Mouse (Mus musculus) skeletal muscle tissue, adult 2 months (tissue): Measurements from ENCODE around the gene Pex11a.
"Not testable (repeated sequence)": the region's sequence is repeated elsewhere in the genome, so short reads cannot be mapped to it uniquely, and the experiment has no call there.

Experiments
- DNase-seq: peaks from one replicate; pipeline ENCODE4 v3.0.0-alpha.2; 2012; ENCODE audit warnings: low read depth, low spot score

Gene Pex11a

DNA sequence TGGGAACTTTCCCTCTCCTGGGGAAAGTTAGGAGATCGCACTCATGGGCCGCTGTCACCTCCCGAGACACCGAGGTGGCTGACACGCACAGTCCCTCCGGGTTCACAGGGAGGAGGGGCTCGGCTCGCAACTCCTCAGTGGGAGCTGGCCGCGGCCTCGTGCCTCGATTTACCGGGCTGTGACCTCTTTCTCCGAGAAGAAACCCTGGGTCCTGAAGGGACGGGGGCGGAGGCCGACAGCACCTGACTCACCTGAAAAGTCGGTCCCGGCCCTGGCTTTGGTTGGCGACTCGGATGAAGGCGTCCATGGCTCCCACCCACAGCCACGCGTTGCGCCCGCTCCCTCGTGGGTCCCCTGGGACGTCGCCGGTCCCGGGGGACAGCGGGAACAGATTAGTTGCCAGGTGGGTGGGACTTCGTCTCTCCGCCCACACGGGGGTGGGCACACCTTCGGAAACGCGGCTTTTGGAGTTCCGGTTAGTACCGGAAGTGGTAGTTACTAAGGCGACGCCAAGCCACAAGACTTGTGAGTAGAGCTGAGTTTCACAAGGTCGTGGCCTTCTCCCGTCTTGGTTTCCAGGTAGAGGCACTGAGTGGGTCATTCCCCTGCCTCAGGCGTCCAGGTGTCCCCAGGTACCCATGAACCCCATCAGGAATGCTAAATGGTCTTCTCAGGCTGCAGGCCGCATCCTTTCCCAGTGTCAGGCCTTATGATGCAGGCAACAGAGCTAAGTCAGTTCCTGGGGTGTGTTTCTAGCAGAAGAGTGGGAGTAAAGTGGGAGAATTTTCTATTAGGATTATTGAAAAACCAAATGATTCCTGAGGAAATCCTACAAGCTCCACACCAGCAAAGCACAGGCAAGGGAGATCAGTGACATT is at the start of gene Pex11a, which contains the start of gene Wdr93:
TSS of gene Pex11a (minus strand) at position 473 of the 878 bp plus-strand sequence.
TSS of gene Wdr93 (plus strand) at position 505 of the 878 bp plus-strand sequence.
- peak; percentile 76 for DNase-seq

DNA sequence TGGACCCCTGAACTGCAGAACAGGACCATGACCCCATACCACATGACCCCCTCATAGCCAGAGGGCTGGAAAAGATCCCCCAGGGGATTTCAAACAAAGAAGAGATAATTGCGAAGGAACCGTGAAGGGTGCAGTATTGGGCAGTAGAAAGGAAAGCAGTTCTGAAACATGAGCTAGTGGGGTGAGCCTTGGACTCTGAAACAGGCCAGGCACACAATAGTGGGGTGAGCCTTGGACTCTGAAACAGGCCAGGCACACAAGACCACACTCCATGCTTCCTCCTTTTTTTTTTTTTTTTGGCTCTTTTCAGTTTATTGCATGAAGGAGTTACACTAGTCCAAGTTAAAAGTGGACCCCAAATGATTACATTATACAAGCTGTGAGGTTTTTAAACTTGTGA is 46.9 kb upstream of the Pex11a start:
- not testable (repeated sequence) for DNase-seq

DNA sequence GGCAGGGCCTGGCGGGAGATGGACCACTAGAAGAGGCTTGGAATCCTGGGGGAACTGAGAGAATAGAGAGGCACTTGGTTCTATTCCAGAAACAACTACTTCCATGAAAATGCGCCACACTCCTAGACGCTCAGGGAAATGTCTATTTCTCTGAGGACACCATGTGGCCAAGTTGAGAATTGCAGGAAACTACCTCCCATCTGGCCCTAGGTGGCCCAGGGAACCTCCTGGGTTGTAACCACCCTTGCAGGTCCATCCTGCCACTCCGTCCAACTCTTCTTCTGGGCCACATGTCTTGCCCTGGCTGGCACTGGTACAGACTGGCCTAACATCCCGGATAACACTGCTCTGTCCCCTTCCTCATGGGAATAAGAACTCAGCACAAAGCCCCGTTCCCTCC is 43.4 kb upstream of the Pex11a start:
- DNase-seq, result peak; percentile 37

DNA sequence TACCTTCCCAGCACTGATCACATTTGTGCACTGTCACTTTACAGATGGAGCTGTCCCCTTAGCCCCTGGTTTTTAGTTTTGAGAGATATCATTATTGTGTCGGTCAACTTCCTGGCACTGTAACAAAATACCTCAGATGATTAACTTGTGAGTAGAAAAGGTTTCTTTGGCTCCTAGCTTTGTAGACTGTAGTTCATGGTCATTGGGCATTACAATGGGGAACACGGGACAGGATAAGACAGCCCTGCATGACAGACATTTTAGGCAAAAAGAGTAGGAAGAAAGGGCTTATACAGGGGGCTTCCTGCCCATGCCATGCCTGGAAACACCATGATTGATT is 39.6 kb upstream of the Pex11a start:
- no peak for DNase-seq

DNA sequence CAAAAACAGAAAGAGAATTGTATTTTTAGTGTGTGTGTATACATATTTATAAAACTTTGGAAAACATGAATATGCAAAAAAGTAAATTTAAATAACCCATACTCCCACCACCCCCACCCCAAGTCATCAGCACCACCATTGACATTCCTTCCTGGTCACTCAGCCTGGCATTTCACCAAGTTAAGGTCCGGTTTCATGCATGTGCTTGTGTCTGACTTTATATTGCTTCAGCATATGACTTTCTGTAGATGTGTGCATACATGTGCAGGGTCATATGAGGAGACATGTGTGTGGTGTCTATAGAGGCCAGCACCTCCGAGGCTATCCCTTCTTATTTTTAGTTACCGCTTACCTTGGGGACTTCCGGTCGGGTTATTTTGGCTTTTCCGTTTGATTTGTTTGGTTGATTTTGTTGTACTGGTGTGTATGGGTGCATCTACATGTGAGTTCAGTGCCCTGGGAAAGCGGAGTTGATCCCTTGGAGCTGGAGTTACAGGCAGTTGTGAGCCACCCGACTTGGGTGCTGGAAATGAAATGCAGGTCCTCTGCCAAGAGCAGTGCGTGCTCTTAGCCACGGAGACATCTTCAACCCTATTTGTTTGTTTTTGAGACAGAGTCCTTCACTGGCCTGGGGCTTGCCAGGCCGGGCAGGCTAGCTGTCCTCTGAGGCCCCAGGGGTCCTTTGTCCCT is 39.0 kb upstream of the Pex11a start:
- DNase-seq, result no peak

DNA sequence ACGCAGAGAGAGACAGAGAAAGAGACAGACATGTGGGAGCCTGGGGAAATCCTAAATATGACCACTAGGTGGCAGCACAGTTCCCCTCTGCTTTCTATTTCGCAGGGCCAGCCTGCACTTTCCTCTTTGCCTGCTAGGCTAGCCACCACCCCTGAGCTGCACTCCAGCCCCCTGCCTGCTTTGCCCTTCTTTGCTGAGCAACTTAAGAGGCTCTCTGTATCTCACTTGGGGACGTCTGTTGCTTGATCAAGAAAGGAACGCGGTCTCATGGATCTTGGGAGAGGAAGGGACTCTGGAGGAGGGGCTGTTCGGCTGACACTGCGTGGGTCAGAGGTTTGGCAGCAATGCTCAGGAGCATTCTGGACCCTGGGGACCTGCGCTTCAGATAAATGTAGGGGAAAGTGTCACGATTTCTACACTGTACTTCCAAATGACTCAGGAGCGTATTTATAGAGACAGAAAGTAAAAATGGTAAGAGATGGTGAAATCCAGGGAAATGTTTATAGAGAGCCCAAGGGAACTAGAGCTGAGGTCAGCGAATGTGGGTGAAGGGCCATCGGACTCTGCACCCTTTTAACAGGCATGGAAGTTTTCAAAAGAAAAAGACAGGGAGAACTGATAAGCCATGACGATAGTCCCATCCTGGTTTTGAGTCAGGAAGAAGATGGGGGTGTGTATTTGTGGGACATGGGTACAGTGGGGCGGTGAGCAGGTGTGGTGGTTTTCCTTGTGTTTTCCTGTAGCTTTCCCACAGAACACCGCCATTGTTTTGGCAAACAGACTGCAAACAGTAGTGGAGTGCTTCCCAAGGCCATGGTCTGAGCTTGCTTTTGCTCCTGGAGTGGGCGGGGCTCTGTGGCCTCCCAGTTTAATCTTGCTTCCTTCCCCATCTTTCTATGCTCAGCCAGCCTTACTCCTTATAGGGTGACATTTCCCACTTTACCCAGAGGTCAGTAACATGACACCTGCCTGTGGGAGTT is 38.0 kb upstream of the Pex11a start:
- peak; percentile 66 for DNase-seq

DNA sequence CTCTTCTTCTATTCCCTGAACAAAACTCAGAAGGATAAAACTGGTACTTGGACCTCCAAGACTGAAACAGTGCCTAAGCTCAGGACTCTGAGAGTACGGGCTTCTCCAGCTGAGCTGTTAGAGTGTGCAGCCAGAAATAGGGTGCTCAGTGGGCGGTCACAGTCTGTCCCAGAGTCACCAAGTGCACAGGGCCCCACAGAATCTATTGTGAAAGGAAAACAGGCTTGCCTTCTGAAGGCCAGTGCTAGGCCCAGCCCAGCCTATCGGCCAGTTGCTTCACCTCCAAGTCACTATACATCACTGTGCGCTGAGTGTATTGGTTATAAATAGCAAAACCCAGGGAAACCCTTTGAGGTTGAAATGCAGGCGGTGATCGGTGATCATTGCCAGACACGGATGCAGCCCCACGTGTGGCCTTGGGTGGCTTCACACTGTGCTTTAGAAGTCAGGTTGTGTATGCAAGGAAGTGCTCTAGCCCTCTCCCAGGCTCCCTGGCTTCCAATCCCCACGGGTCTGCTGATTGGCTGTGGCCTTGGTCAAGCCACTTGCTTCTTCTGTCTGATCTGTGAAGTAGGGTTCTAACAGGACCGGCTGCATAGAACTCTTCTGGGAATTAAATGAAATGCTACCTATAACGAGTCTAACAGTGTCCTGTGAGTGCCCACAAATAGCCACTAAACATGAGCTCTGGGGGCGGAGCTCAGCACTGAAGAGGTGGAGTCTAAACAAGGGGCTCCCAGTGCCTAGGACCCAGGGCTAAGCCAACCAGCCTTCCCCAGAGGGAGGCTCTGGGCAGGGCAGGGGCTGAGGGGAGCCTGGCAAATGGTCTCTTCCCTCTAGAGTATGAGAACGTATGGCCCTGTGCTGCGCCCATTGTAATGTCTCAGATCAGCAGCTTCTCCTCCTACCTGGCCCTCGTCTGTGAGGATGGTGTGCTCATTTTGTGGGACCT is 28.9 kb upstream of the Pex11a start:
- no peak for DNase-seq

DNA sequence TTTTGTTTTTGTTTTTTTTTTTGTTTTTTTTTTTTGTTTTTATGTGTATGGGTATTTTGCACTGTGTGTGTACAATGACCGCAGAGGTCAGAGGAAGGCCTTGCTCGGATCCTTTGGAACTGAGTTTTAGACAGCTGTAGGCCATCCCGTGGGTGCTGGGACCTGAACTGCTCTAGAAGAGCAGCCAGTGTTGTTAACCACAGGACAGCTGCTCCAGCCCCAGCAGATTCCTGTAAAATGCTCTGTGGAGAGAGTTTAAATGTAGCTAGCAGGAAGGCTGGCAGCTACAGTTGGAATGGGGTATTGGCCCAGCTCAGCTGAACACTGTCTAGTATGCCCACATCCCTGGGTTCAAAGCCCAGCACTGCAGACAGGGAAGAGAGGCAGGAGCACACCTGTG is 26.7 kb upstream of the Pex11a start:
- no peak for DNase-seq

DNA sequence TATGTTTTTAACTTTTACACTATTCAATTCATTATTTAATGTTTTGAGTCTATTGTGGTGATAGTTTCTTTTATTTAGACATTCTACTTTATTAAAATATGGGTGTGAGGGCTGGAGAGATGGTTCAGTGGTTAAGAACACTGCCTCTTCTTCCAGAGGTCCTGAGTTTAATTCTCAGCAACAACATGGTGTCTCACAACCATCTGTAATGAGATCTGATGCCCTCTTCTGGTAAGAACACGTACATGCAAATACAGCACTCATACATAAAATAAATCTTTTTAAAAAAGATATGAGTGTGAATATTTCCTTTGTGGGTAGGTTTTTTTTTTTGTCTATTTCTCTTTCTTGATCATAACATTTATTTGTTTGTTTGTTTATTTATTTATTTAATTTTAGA is 23.1 kb upstream of the Pex11a start:
- no peak for DNase-seq

DNA sequence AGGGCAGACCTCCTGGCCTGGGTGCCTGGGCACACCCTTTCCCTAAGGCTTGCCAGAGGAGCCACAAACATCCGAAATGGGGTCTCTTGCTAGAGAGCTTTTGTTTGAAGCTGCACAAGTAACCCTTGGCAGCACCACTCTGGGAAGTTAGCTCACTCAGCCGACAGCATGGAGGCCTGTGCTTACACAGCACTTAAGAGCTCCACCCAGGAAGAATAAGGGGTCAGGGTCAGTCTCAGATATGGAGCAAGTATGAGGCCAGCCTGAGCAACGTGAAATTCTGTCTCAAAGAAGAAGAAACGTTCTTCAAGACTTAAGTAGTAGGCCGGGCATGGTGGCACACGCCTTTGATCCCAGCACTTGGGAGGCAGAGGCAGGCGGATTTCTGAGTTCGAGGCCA is 19.2 kb upstream of the Pex11a start:
- no peak for DNase-seq

DNA sequence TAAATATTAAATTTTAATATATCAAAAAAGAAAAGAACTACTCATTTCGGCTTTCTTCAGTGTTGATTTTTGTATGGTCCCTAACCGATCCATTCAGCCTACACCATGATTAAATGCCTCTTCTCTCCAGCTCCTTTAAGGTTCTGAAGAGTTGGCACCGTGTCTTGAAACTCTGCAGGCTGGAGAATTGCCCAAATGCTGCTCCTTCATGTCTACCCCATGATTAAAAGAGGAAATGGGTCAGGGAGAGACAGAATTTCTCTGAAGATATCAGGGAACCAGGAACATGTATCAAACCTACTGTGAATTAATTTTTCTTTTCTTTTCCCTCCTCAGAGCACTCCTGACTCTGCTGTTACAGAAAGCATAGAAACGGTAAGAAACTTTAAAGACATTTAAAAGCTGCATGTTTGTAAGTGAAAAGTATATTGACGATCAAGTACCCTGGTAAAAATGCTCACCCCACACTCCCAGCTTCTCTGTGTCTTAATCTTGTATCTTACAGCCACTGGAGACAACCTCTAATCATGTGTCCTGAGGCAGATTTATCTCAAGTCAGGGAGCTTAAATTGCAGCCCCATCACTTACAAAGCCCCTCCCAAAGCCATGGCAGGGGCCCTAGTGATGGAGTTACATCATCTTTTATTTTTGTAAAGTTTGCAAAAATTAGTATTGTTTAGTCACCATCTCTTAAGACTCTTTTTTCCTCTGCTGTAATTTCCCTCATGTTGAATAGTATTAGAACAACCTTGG is 18.4 kb upstream of the Pex11a start:
- no peak for DNase-seq

DNA sequence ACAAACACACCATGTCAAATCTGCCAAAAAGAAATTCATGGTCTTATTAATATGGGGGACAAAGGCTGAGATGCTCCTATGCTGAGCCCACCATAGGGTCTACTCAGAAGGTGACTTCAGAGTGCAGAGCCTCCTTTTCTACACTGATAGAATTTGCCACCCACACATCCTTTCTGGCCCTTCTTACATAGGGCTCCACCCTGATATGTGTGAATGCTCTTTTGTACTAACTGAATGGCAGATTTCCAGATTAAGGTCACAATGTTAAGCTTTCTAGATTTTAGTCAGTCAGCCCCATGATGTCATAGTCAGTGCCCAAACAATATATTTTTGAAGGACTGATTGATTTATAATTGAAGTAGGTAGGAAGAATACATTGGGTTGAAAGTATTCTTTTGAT is 16.8 kb upstream of the Pex11a start:
- DNase-seq, result no peak

DNA sequence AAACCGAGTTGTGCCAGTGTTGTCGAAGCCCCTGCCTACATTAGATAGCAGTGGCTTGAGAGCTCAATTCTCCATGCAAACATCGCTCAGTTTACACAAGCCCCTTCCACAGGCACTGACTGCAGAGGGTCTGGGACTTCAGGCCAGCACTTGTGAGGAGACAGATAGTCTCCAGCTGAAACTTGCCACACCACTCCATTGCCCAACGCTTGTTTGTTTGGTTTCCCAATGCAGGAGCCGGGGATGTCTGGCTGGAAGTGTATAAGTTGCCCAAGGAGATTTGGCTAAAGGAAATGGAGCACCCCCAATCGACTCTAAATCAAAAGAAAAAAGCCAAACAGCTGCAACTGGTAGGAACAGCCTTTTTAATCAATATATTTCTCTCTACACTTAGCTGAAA is 15.2 kb upstream of the Pex11a start:
- DNase-seq, result no peak

DNA sequence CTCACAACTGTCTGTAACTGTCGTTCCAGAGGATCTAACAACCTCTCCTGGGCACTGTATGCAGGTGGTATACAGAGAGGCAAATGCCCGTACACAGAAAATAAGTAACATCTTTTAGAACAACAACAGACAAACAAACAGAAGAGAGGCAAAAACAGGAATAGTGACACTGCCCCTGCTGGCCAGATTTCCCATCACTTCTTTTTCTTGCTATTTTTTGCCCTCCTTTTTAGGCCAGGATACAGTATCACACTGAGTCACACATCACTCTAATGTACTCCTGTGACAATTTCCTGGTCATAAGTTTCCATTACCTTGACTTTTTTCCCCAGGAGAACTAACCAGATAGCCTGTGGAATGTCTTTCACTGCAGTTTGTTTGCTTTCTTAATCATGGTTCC is 13.4 kb upstream of the Pex11a start:
- DNase-seq, result no peak

DNA sequence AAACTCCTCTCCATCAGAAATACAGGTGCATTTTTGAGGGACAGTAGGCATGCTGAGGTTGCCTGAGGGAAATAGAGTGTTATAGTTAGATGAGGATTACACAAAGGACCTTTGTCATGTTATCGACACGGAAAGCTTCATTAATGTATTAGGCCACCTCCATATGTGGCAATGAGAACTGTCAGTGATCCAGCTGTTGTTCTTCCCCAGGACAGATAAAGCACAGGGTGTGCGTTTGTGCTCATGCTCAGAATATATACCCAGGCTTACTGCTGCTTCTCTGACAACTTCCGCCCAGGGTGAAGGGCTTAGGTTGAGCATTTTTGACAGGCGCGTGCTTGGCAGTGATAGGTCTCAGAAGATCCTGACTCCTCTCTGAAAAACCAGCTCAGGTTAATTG is 6.6 kb upstream of the Pex11a start:
- DNase-seq, result no peak

DNA sequence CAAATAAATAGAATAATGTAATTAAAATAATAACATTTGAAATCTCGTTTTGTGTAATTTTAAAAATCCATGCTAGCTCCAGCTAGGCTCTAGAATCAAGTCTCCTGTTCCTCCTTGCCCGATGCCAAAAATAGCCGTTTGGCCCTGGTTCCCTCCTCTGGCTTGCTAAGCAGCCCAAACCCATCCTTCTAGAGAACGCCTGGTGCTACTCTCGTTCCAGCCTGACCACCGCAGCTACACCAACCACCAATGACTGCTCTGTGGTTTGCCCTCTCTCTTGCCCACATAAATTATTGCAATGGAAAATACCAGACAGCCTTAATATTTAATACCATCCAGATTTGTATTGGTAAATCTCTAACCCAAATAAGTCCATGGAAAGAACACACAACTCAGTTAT is 4.7 kb upstream of the Pex11a start:
- no peak for DNase-seq

DNA sequence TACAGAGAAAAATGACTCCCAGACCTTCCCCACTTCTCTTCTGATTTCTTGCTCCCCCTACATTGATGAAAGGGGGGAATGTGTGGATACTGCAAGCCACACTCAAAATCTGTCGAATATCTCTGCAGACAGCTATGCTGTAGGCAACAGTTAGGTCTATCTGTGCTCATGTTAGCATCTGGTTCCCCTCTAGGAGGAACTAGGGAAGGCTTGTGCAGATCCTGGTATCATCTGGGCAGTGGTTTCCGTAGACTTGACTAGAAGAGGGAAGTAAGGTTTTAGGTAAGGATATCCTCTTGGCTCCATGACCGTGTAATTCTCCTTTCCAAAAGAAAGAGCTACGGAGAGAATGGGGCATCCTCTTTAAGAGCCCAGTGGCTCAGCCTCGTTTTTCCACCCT is 1.7 kb upstream of the Pex11a start:
- DNase-seq, result no peak

DNA sequence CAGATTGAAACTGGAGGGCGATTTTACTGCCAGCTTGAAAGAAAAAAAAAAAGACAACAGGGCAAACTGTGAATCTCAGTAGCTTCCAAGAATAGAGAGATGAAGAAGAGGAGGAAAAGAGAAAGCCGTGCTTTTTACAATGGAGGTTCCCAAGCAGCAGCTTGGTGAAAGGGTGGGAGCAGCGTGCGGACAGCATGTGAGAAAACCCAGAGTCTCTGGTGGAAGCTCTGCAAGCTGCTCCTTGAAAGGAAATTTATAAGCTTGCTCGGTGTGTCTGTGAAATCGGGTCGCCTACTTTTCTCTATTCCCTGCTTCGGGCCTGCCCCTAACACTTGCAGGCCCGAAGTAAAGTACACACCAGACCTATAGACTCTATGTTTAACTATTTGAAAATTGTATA is 1.1 kb upstream of the Pex11a start:
- no peak for DNase-seq

DNA sequence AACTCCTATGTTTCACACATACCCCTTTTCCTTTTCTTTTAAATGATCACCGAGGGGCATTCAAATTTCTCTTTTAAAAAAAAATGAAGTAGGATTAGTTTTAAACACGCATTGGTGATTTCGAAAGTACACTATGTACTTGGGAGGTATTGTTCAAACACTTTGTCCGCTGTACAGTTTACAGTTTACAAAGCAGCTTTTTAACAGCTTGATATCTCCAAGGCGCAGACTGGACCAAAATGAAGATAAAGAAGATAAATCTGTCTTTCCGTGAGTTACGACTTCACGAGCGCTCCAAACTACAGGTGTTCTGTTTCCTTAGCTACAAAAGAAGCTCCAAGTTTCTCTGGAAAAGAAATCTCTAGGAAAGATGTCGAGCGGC is 663 bp downstream of the Pex11a start:
- no peak for DNase-seq

DNA sequence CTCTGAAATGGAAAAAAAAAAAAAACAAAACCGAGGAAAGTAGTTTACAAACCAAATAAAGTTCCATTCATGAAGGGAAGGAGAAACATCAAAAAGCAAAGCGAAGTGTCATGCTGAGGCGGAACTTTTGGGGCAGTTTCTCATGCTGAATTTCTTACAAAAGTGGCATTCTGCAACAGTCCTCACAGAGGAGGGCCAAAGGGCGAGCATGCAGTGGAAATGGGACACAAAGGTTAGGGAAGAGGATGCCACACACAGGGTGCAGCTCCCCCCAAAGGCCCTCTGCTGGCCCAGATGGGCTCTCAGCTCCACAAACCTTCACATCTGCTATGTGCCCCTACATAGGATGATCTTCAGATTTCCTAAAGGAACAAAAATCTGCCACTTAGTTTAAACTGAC is 2.7 kb downstream of the Pex11a start:
- DNase-seq, result no peak
